Mouse (Mus musculus) kidney, postnatal 36 days (tissue): ENCODE data around the gene Olfr1145.

ENCODE experiments used
- DNase-seq, 2 experiments: peaks; one replicate each; pipeline ENCODE4 v3.0.0; 2021 to 2022; ENCODE audit warnings: mixed read lengths in 2 of 2

Olfr1145 gene

DNA sequence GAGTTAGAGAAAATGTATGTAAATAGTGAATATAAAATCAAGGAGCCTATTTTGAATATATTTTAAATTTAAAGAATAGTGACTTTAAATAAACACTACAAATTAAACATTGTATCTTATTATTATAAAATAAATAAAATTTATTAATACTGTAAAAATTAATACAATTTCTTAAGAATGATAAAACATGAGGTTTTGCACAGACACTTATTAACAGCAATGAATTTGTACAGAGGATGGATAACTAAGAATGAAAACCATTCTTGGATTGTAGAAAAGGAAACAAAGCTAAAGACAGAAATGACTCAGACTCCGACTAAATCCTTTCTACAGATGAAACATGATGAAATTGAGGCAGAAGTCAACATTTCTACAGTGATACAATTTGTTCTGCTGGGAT, at the start of gene Olfr1145:
TSS of gene Olfr1145 (plus strand) at position 301 of the 400 bp plus-strand sequence.
- DNase-seq, result no peak

DNA sequence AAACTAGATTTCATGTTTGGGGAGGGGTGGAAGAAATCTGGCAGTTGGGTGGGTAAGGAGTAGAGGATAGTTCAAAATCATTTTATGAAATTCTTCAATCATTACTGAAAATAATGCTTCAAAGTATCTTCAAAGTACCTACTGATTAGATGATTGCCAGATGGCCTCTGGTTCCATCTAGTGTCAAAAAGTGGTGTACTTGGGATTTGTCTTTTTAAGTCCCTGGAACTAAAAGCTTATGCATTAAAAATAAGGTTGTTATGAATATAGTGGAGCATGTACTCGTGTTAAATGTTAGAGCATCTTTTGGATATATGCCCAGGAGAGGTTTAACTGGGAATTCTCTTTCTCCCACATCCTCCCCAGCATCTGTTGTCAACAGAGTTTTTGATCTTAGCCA, 33.5 kb upstream of the Olfr1145 start:
- DNase-seq, result no peak

DNA sequence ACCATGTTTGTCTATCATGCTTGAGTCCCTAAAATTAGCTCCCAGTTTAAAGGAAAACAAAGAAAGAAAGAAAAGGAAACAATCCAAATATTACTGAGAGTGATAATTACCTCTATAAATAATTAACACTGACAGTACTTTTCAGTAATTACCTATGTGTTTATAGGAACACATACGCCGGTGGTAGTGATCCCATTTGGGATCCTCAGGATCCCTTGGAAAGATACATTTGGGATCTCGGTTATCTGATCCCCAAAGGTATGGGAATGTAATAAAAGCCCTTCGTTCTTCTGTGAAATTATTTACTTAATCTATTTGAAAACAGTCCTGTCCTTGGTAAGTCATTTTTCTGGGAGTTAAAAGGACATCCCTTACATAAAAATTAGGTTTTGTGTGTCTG, 30.4 kb upstream of the Olfr1145 start, which contains the start of gene Olfr152:
TSS of gene Olfr152 (plus strand) at position 301 of the 400 bp plus-strand sequence.
- no peak for DNase-seq

DNA sequence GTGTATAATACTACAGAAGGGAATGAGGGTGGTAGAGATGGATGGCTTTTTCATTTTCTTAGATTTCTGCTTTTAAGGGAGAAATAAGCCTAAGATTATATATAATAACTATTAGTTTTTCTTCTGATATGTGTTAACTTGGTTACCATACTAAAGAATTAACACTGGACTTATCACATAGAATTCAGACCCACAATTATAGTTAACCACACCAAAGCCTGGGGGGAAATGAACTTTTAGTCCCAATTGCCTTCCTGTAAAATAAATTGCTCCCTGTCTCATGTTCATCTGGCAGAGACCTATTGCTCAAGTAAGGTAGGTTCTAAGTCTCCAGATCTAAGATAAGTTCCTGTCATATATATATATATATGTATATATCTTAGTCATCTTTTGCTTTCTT, 9.3 kb upstream of the Olfr1145 start, which contains the start of gene Olfr1143:
TSS of gene Olfr1143 (plus strand) at position 301 of the 400 bp plus-strand sequence.
- DNase-seq, result no peak

DNA sequence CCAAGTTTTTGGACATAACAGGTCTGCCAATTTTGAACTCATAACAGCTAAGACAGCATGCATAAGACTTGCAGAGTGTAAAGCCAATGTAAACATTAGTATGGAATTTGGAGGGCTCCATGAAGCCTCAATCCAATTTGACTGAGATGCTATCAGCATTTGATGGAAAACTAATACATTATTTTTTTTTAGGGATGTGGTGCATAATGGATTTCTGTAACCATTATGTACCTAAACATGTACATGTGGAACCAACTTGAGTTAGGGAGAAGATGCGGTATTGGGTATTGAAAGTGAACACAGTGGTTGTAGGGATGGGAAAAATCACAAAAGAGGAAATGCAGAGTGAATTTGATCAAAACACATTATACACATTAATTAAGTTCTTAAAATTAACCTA, 20.6 kb downstream of the Olfr1145 start, which contains the start of gene Olfr1148:
TSS of gene Olfr1148 (plus strand) at position 301 of the 400 bp plus-strand sequence.
- DNase-seq, result no peak

DNA sequence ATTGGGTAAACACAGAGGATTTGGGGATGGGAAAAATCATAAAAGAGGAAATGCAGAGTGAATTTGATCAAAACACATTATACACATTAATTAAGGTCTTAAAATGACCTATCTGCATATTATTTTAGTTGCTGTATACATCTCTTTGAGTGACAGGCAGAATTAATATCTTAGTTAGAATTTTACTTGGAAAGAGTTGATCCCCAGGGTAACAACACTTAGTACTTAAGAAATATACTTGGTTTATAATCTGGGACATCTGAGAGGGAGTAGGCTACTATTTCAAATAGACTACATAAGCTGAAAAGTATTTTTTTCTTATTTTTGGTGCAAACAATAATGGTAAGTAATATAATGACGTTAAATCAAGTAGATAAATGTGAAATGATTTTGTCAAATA, 34.1 kb downstream of the Olfr1145 start, which contains the start of gene Olfr1150-ps1:
TSS of gene Olfr1150-ps1 (plus strand) at position 301 of the 400 bp plus-strand sequence.
- DNase-seq, result no peak

DNA sequence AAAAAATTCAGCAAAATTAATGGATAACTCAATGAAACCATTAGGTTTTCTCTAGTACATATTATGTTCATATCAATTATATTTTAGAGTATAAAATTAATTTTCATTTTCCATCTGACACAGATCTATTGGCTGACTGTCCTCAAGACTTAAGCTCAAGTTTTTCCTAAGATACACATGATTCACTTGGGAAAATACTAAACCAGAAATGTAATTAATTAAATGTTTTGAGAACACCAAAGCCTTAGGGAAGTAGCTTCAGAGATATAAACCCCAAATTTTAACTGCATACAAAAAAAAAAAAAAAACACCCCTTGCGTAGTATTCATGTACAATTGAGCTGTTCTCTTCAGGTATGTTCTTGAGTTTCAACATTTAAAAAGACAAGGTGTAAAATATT, 45.9 kb downstream of the Olfr1145 start, which contains the start of gene Olfr1151:
TSS of gene Olfr1151 (plus strand) at position 301 of the 400 bp plus-strand sequence.
- DNase-seq, result no peak
